Mouse (Mus musculus): ENCODE results near the gene Tpd52l1. TPM values are rescaled to one million over a fixed set of nuclear protein-coding genes. Genes with fewer than 3 reads are reported as not detected.
"Not testable (repeated sequence)": the region's sequence is repeated elsewhere in the genome, so short reads cannot be mapped to it uniquely, and the experiment has no call there.

The Tpd52l1 gene
- total RNA-seq, 2 experiments from 2014 or later, result 32.0 to 32.9 TPM

DNA sequence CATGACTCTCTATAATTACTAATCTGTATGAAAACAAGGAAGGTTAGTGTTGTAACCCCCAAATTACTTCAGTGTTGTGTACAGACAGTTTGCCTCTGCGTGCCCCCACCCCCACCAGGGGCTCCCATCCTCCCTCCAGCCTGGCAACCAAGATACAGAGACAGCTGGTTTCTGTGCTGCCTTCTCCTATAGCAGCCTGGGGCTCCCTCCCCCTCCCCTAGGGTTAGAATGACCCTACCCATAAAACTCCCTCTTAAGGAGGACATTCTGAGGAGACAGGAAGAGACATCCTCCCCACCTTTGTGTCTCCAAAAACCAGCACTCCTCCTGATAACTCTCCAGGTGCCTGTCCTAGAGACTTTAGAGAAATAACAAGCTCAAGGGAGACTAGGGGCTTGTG is 52.8 kb downstream of the Tpd52l1 start:
- DNase-seq (ENCODE audit: low spot score in 2 of 2), result no peak
- H3K27ac ChIP-seq, result no peak overlapping the region
- no peak overlapping the region for H3K4me3 ChIP-seq
- TF ChIP-seq CTCF (conservative IDR thresholded peaks at IDR 0.05), result no peak

DNA sequence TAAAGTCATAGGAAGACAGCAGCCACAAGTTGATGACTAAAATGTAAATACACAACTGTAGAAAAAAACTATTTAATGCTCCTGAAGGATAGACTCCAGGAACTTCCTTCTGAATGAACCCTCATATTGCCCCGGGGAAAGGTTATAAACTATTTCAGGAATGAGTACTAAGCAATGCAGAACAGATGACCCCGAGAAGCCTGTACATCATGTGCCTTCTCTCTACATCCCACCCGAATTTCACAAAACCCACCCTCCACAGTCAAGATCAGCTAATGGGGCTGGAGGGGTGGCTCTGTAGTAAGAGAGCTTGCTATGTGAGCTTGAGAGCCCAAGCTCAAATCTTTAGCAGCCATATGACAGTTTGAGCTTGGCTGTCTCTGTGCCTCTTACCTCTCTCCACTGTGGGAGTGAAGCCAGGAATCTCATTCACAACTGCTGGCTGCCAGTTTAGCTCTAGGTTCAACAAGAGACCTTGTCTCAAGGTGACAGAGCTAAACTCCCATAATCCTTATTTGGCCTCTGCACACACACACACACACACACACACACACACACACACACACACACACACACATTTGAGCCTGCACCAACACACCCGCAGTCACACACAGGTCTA is 54.9 kb downstream of the Tpd52l1 start:
- H3K27ac ChIP-seq, result no peak overlapping the region
- H3K4me3 ChIP-seq, result no peak overlapping the region
- TF ChIP-seq CTCF (conservative IDR thresholded peaks at IDR 0.05), result no peak
- DNase-seq (ENCODE audit: low spot score in 2 of 2), result no peak

DNA sequence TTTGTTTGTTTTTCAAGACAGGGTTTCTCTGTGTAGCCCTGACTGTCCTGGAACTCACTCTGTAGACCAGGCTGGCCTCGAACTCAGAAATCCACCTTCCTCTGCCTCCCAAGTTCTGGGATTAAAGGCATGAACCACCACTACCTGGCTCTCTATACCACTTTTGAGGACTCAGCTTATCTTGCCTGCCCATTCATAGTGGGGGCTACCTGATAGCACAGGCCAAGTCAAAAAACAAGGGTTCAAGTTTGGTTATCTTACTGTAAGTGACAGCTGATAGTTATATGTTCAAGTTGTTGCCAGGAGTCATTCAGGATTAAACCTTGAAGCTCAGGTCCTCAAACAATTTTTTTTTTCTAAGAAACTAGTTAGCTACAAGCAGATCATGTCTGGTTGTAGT is 57.2 kb downstream of the Tpd52l1 start:
- not testable (repeated sequence) for H3K27ac ChIP-seq; DNase-seq (ENCODE audit: low spot score in 2 of 2); H3K4me3 ChIP-seq

DNA sequence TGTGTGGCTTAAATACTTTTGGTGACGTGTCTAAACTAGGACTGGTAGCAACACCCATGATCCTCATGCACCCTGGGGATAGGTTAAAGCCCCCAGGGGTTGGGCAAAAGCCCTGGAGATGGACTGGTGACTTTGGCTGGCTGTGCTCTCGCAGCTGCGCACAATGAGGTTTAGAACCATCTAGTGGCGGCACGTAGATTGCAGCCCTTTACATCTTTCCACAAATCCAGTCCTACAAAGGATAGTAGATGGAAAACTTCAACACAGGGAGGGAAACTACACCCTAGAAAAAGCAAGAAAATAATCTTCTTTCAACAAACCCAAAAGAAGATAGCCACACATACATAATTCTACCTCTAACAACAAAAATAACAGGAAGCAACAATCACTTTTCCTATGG is 75.6 kb downstream of the Tpd52l1 start:
- H3K27ac ChIP-seq; DNase-seq (ENCODE audit: low spot score in 2 of 2); H3K4me3 ChIP-seq: not testable (repeated sequence)
- peak; percentile 66 for TF ChIP-seq CTCF (conservative IDR thresholded peaks at IDR 0.05)

DNA sequence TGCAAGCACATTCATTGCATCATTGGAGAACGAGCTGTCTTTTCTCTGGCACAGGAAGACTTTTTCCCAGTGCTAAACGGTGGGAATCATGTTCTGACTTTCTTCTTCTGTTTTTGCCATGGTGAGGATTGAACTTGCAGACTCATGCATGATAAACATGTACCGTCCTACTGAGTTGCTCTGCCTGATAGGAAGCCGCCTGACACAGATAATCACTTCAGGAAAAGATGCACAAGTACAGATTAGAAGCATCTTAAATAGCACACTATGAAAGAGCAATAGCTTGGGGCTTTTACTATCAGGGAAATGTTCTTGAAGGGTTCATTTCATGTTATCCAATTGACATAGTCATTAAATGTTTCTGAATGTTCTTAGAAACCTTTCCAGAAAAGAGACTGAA is 86.0 kb downstream of the Tpd52l1 start:
- Histone ChIP-seq H3K4me3 (no peak overlapping the region), H3K27ac (no peak overlapping the region)
- DNase-seq (ENCODE audit: low spot score in 2 of 2), result no peak
- TF ChIP-seq CTCF (conservative IDR thresholded peaks at IDR 0.05), result no peak

DNA sequence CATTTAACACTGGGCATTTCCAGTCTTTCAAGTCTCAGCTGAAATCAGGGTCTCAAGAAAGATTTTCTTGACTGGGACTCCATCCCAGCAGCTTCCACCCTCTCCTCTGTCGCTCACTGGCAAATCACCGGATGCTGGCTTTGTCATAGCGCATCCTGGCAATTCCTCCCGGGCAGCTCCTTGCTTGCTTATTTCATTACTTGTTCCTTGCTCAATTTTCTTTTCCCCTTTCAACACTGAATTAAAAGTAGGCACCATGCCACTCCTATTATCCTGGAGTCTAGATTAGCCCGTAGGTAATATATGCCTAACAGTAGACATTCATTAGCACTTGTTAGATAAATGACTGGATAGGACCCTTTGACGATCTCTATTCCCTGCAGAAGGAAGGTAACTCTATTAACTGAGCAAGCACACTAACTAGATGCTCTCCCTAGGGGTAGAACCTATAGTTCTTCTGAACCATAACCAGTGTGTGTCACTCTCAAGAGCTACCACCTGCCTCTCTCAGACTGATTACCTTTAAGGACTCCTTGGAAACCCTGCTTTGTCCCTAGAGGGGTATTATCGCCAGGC is 90.8 kb downstream of the Tpd52l1 start:
- H3K27ac ChIP-seq, result no peak overlapping the region
- DNase-seq (ENCODE audit: low spot score in 2 of 2), result no peak
- TF ChIP-seq CTCF (conservative IDR thresholded peaks at IDR 0.05), result no peak

DNA sequence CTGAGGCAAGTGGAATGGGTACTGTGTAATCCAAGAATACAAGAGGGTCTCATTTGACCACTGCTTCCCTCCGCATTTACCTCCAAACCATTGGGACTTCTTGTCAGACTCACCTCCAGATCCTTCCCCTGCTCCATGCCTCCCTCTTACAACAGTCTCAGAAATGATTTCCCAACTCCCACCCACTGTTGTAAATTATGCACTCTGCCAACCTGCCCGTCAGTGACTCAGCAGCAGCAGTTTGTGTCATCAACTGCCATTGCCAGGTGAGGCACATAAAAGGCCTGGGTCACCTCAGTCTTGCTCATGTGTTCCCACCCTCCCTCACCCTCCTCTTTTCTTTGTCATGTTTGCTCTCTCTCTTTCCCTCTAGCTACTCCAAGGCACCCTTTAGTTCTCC is 91.6 kb downstream of the Tpd52l1 start:
- H3K4me3 ChIP-seq, result no peak overlapping the region
- TF ChIP-seq CTCF (conservative IDR thresholded peaks at IDR 0.05), result no peak
- H3K27ac ChIP-seq, result no peak overlapping the region
- DNase-seq (ENCODE audit: low spot score in 2 of 2), result no peak

More for the DNA sequence above, 90.8 kb downstream of the Tpd52l1 start:
- H3K4me3 ChIP-seq, result no peak overlapping the region

DNA sequence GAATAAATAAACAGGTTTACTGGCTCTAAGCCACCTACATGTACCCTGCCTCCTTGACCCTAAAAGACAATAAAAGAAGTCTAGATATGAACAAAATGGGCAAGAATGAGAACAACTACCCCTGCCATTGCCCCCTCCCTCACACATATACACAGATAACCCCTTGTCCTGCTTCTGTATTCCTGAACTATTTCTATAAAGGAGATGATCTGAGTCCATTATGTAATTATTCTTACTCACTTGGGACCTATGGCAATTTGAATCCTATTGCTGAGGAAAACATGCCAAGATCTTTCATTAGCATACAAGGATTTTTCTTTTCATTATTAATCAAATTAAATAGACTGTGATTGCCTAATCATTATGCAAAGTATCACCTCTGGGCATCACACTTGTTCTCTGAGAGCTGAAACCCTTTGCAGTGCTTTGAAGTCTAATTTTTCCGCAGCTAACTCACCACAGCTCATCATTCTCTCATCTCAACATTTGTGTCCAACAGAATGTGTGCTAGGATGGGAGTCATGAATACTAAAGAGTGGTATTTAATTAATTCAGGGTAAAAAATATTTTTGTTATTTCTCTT is 92.8 kb downstream of the Tpd52l1 start:
- DNase-seq (ENCODE audit: low spot score in 2 of 2), result no peak
- no peak overlapping the region for H3K4me3 ChIP-seq
- no peak overlapping the region for H3K27ac ChIP-seq
- no peak for TF ChIP-seq CTCF (conservative IDR thresholded peaks at IDR 0.05)

DNA sequence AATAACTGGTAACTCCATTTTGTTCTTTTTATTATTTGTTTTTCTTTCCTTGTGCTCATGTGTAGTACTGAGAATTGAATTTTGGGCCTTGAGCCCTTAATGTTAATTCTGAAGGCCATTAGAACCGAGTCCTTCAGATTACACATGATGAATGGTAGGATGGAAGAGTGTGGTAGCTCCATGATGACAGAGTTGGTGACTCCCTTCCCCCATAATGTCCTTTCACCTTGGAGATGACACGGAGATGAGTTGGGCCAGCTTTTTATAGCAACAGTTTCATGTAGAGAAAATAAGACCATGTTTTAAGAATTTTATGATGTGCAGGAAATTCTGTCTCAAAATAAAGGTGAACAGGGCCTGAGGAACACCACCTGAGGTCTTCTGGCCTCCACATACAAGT is 94.7 kb downstream of the Tpd52l1 start:
- no peak for DNase-seq (ENCODE audit: low spot score in 2 of 2)
- no peak overlapping the region for H3K27ac ChIP-seq
- H3K4me3 ChIP-seq, result no peak overlapping the region
- no peak for TF ChIP-seq CTCF (conservative IDR thresholded peaks at IDR 0.05)

DNA sequence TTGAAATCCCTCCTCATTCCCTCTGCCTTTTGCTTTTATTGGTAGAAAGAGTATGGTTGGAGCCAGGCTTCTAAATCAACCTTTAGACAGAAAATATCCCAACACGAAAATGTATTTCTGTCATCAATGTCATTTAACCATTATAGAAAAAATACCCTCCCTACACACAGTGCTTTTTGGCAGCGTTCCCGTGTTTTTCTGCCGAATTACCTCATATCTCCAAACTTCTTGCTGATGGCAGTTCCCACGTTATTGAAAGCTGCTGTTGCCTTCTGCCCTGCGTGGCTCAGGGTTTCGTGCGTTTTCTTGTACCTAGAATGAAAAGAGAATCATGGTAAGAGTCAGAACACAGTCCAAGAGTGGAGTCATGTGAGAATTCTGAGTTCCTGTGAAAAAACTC is 99.4 kb downstream of the Tpd52l1 start:
- no peak overlapping the region for H3K4me3 ChIP-seq
- no peak for DNase-seq (ENCODE audit: low spot score in 2 of 2)
- TF ChIP-seq CTCF (conservative IDR thresholded peaks at IDR 0.05), result no peak
- no peak overlapping the region for H3K27ac ChIP-seq

DNA sequence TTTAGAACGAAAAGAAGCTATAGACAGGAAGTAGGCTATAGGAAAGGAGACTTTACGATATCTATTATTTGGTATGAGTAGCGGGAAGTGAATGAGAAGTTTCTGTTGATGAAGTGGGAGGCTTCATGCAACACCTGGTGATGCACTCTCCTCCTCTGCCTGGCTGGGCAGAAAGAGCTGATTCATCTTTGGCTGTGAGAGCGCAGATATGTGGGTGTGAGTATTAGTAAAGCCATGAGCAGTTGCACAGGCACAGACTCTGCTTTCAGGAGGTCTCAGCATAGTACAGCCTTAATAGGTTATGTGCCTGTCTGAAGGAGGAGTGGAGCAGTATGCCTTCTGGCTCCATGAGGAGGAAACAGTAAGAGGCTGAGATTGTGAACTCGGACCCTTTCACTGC is 109.3 kb downstream of the Tpd52l1 start:
- H3K4me3 ChIP-seq, result no peak overlapping the region
- peak; percentile 17 to 32 for DNase-seq (ENCODE audit: low spot score in 2 of 2)
- no peak for TF ChIP-seq CTCF (conservative IDR thresholded peaks at IDR 0.05)
- no peak overlapping the region for H3K27ac ChIP-seq

DNA sequence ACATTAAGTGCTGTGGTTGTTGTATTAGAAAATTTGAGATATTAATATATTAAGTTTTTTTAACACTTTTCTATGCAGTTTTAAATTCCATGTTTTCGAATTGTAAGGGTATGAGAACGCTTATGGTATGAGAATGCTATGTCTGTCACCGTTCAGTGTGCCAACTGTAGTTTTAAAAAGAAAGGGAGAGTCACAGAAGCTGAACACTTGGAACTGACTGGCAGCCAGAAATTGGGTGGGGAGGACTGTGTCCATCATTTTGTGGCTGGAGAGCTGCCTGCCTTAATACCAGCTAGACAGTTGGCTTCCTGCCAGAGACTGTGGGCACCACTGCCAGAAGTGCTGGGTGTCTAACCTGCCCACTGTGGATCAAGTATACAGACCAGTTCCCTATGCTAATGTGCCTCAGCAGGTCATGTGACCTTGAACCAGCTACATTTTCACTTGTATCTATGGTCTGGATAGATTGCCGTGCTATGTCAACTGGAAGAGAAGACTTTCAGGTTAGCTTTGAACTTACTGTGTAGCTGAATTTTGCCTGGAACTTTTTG is 114.5 kb downstream of the Tpd52l1 start:
- Histone ChIP-seq H3K4me3 (no peak overlapping the region), H3K27ac (no peak overlapping the region)
- no peak for DNase-seq (ENCODE audit: low spot score in 2 of 2)
- TF ChIP-seq CTCF (conservative IDR thresholded peaks at IDR 0.05), result no peak

DNA sequence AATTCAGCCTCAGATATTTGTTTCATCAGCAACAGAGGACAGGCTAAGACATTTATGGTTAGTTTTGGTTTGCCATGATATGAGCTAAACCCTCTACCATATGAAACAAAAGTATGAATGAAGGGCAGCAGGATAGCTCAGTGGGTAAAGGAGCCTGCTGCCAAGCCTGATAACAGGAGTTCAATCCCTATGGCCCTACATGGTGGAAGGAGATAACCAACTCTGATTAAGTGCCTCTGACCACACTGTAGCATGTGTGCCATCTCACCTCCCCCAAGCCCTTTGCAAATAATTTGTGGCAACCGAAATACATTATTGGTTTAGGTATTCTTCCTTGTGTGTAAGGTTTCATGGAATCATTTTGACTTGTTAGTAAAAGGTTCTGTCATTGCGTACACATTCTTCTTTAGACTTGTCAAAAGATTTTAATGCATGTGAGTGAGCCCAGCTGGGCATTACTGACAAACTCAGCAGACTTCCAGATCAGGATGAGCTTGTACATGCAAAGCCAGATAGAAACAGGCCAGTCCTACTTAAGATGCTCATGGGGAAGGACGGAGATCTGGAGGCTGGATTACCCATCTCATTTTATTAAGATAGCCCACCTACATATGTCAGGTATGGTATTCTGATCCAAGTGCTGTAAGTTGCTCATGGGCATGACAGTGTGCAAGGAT is 115.3 kb downstream of the Tpd52l1 start:
- no peak for TF ChIP-seq CTCF (conservative IDR thresholded peaks at IDR 0.05)
- no peak overlapping the region for H3K4me3 ChIP-seq
- no peak for DNase-seq (ENCODE audit: low spot score in 2 of 2)
- no peak overlapping the region for H3K27ac ChIP-seq

Measured in layer of hippocampus, adult 2 months (tissue).